Mouse (Mus musculus): ENCODE data around the gene Chchd1.

GRCm38 (mm10) chr14:20708239-20708638, 5.4 kb downstream of the Chchd1 start:
- no peak for TF ChIP-seq CTCF (IDR thresholded peaks at IDR 0.05)
- TF ChIP-seq POLR2A (IDR thresholded peaks at IDR 0.05; ENCODE audit: insufficient read depth, low read depth, low read length), result no peak
- TF ChIP-seq EP300 (IDR thresholded peaks at IDR 0.05; ENCODE audit: insufficient read depth, low read depth, low read length), result no peak

All from heart, adult 2 months (tissue).